Mouse (Mus musculus) midbrain, postnatal 0 days (tissue): Measurements from ENCODE around the gene Sik1. TPM values are rescaled to one million over a fixed set of nuclear protein-coding genes. Genes with fewer than 3 reads are reported as not detected.
"Not testable (repeated sequence)": the region's sequence is repeated elsewhere in the genome, so short reads cannot be mapped to it uniquely, and the experiment has no call there.

Experiments used
- ATAC-seq: fragments of 200-750 bp; cut with Nextera tagmentation; 2 replicates; pipeline ENCODE4 v1.8.0; 2017; ENCODE audit warnings: moderate number of reproducible peaks, mild to moderate bottlenecking, moderate TSS enrichment, moderate library complexity; ENCODE audit not compliant: low FRiP score
- DNase-seq: peaks from one replicate; pipeline ENCODE4 v3.0.0-alpha.2; 2015; ENCODE audit warnings: low spot score
- H3K27ac ChIP-seq: fragments of 300-500 bp; sonication (generic); 2 replicates; pipeline ENCODE4 v1.5.1; 2014; ENCODE audit warnings: low read depth, mild to moderate bottlenecking, low read length, mixed read lengths
- H3K27me3 ChIP-seq: fragments of 300-500 bp; sonication (generic); 2 replicates; pipeline ENCODE4 v1.6.1; 2014; ENCODE audit warnings: low read length, control low read depth, mixed read lengths; ENCODE audit not compliant: insufficient read depth
- H3K36me3 ChIP-seq: fragments of 300-500 bp; sonication (generic); 2 replicates; pipeline ENCODE4 v1.6.1; 2014; ENCODE audit warnings: low read length, control low read depth, mixed read lengths; ENCODE audit not compliant: insufficient read depth
- H3K4me1 ChIP-seq: fragments of 300-500 bp; sonication (generic); 2 replicates; pipeline ENCODE4 v1.6.1; 2014; ENCODE audit warnings: mild to moderate bottlenecking, control low read depth, antibody characterized with exemption, low read length, mixed read lengths; ENCODE audit not compliant: insufficient read depth
- H3K4me2 ChIP-seq: fragments of 300-500 bp; sonication (generic); 2 replicates; pipeline ENCODE4 v1.6.1; 2014; ENCODE audit warnings: low read depth, mild to moderate bottlenecking, low read length, mixed read lengths; ENCODE audit not compliant: poor library complexity, severe bottlenecking
- H3K4me3 ChIP-seq: fragments of 300-500 bp; sonication (generic); 2 replicates; pipeline ENCODE4 v1.5.1; 2014; ENCODE audit warnings: low read depth, mild to moderate bottlenecking, low read length, moderate library complexity
- H3K9ac ChIP-seq: fragments of 300-500 bp; sonication (generic); replicated peaks from 2 replicates; pipeline ENCODE4 v1.6.1; 2014; ENCODE audit warnings: mild to moderate bottlenecking, low read length, moderate library complexity, mixed read lengths; ENCODE audit not compliant: poor library complexity, severe bottlenecking
- H3K9me3 ChIP-seq: fragments of 300-500 bp; sonication (generic); 2 replicates; pipeline ENCODE4 v1.6.1; 2016; ENCODE audit warnings: low read length, control low read depth
- CTCF ChIP-seq: IDR thresholded peaks from 2 replicates; pipeline ENCODE4 v1.5.1; 2016; ENCODE audit warnings: antibody characterized with exemption, mild to moderate bottlenecking
- WGBS: fragments of 180-500 bp; shearing (Covaris S2); extraction: QIAGEN DNeasy Blood & Tissue Kit; methylation state at CpG from one replicate; pipeline ENCODE4 v1.1.7; 2014; 5-methylcytosine and 5-hydroxymethylcytosine counted together
- polyA plus RNA-seq: library from polyadenylated mRNA; unstranded; fragments of >200 nt; fragmentation: Nextera tagmentation; extraction: Ambion mirVana; gene quantifications from 2 replicates; pipeline ENCODE4 v1.2.1, GENCODE M21; 2015
- total RNA-seq: library from RNA; depleted of rRNA; stranded (reverse); fragments of >200 nt; gene quantifications from 2 replicates; pipeline ENCODE4 v1.2.3, GENCODE M21; 2014

Sik1 gene
- total and polyA plus RNA-seq, 2 experiments from 2014 or later: 22.3 to 54.2 TPM

- ATAC-seq (no peak), DNase-seq (no peak)
- H3K9me3 ChIP-seq: no peaks in the 10 kb centered on the region
- 0 out of 2 replicates have a peak, but pooled peaks cover 3% of the 10 kb centered on the region for H3K4me1 ChIP-seq
- H3K27me3 ChIP-seq: no peaks in the 10 kb centered on the region
- 74% methylated on average over 4 of the region's 4 CpGs for WGBS
- H3K27ac ChIP-seq: no peak overlapping the region
- TF ChIP-seq CTCF: no peak
- no peak overlapping the region for H3K4me2 ChIP-seq
- no peak overlapping the region for H3K9ac ChIP-seq
- H3K4me3 ChIP-seq: no peak overlapping the region
- no peaks in the 10 kb centered on the region for H3K36me3 ChIP-seq
These were observed 36.3 kb upstream of the Sik1 start for GRCm38 (mm10) chr17:31891858-31892257.

- Histone ChIP-seq H3K4me3 (no peak overlapping the region), H3K27ac (no peak overlapping the region), H3K4me1 (0 out of 2 replicates have a peak, but pooled peaks cover 3% of the 10 kb centered on the region), H3K27me3 (no peaks in the 10 kb centered on the region), H3K4me2 (no peak overlapping the region), H3K36me3 (no peaks in the 10 kb centered on the region), H3K9ac (no peak overlapping the region), H3K9me3 (no peaks in the 10 kb centered on the region)
- no peak for DNase-seq
- no peak for TF ChIP-seq CTCF
- 41% methylated on average over 2 of the region's 2 CpGs for WGBS
- ATAC-seq: no peak
These were observed 34.8 kb upstream of the Sik1 start for GRCm38 (mm10) chr17:31890311-31890951.

GRCm38 (mm10) chr17:31889446-31890201, 34.0 kb upstream of the Sik1 start:
- Histone ChIP-seq H3K4me2 (no peak overlapping the region), H3K27ac (no peak overlapping the region), H3K9ac (no peak overlapping the region), H3K9me3 (no peaks in the 10 kb centered on the region), H3K4me1 (0 out of 2 replicates have a peak, but pooled peaks cover 3% of the 10 kb centered on the region), H3K36me3 (no peaks in the 10 kb centered on the region), H3K4me3 (no peak overlapping the region), H3K27me3 (no peaks in the 10 kb centered on the region)
- DNase-seq (no peak), ATAC-seq (no peak)
- 72% methylated on average over 9 of the region's 9 CpGs for WGBS
- TF ChIP-seq CTCF: no peak

GRCm38 (mm10) chr17:31888540-31888939, 32.9 kb upstream of the Sik1 start:
- WGBS: 69% methylated on average over 6 of the region's 6 CpGs
- H3K4me3 ChIP-seq: no peak overlapping the region
- H3K9me3 ChIP-seq: no peaks in the 10 kb centered on the region
- H3K9ac ChIP-seq: no peak overlapping the region
- H3K4me2 ChIP-seq: no peak overlapping the region
- H3K27me3 ChIP-seq: no peaks in the 10 kb centered on the region
- H3K27ac ChIP-seq: no peak overlapping the region
- ATAC-seq (no peak), DNase-seq (no peak)
- no peak for TF ChIP-seq CTCF
- 0 out of 2 replicates have a peak, but pooled peaks cover 3% of the 10 kb centered on the region for H3K4me1 ChIP-seq
- no peaks in the 10 kb centered on the region for H3K36me3 ChIP-seq

- not testable (repeated sequence) for H3K36me3 ChIP-seq, DNase-seq, H3K9me3 ChIP-seq, H3K9ac ChIP-seq, H3K4me3 ChIP-seq, ATAC-seq, H3K4me2 ChIP-seq, H3K4me1 ChIP-seq, H3K27ac ChIP-seq, H3K27me3 ChIP-seq
- WGBS: 92% methylated on average over 1 of the region's 1 CpGs
These were observed 29.1 kb upstream of the Sik1 start for GRCm38 (mm10) chr17:31884676-31885075.

GRCm38 (mm10) chr17:31879406-31879805, 23.8 kb upstream of the Sik1 start:
- Histone ChIP-seq H3K27me3 (no peaks in the 10 kb centered on the region), H3K36me3 (no peaks in the 10 kb centered on the region), H3K9ac (no peak overlapping the region), H3K4me2 (no peak overlapping the region), H3K9me3 (no peaks in the 10 kb centered on the region), H3K27ac (no peak overlapping the region), H3K4me1 (no peaks in the 10 kb centered on the region; the same call in 1 of the 2 replicates), H3K4me3 (no peak overlapping the region)
- ATAC-seq (no peak), DNase-seq (no peak)
- 83% methylated on average over 10 of the region's 10 CpGs for WGBS
- no peak for TF ChIP-seq CTCF
